Mouse (Mus musculus) spleen, adult 12 weeks (tissue): ENCODE results near the gene Cyfip2.
A peak's percentile ranks its signal among the peaks of the same experiment; 100 is the strongest.

Experiments
- DNase-seq: peaks from one replicate; pipeline ENCODE4 v3.0.0; 2022; ENCODE audit warnings: low spot score

Cyfip2 gene

GRCm38 (mm10) chr11:46276168-46276567 is 36.5 kb downstream of the Cyfip2 start:
- no peak for DNase-seq

GRCm38 (mm10) chr11:46275302-46275701 is 37.4 kb downstream of the Cyfip2 start:
- DNase-seq: peak; percentile 60

- DNase-seq: no peak
Observed at GRCm38 (mm10) chr11:46273969-46274368, 38.7 kb downstream of the Cyfip2 start.

GRCm38 (mm10) chr11:46272058-46272681 is 40.5 kb downstream of the Cyfip2 start:
- DNase-seq: no peak

- no peak for DNase-seq
Observed at GRCm38 (mm10) chr11:46269893-46270292, 42.8 kb downstream of the Cyfip2 start.

- DNase-seq: no peak
Observed at GRCm38 (mm10) chr11:46269391-46269790, 43.3 kb downstream of the Cyfip2 start.

GRCm38 (mm10) chr11:46268991-46269390 is 43.7 kb downstream of the Cyfip2 start:
- peak; percentile 48 for DNase-seq

GRCm38 (mm10) chr11:46265031-46265786 is 47.5 kb downstream of the Cyfip2 start:
- no peak for DNase-seq

- no peak for DNase-seq
Observed at GRCm38 (mm10) chr11:46264584-46264983, 48.1 kb downstream of the Cyfip2 start.

GRCm38 (mm10) chr11:46263291-46263690 is 49.4 kb downstream of the Cyfip2 start:
- no peak for DNase-seq

- no peak for DNase-seq
Observed at GRCm38 (mm10) chr11:46262854-46263253, 49.8 kb downstream of the Cyfip2 start.

GRCm38 (mm10) chr11:46258749-46259148 is 53.9 kb downstream of the Cyfip2 start:
- no peak for DNase-seq

GRCm38 (mm10) chr11:46258207-46258606 is 54.5 kb downstream of the Cyfip2 start:
- DNase-seq: no peak

- no peak for DNase-seq
Observed at GRCm38 (mm10) chr11:46255291-46255690, 57.4 kb downstream of the Cyfip2 start.

- peak; percentile 47 for DNase-seq
Observed at GRCm38 (mm10) chr11:46251994-46252393, 60.7 kb downstream of the Cyfip2 start.

GRCm38 (mm10) chr11:46248352-46248751 is 64.3 kb downstream of the Cyfip2 start:
- DNase-seq: no peak

- DNase-seq: no peak
Observed at GRCm38 (mm10) chr11:46246393-46246792, 66.3 kb downstream of the Cyfip2 start.

- no peak for DNase-seq
Observed at GRCm38 (mm10) chr11:46245926-46246325, 66.7 kb downstream of the Cyfip2 start.

GRCm38 (mm10) chr11:46244731-46245604 is 67.7 kb downstream of the Cyfip2 start:
- DNase-seq: no peak

GRCm38 (mm10) chr11:46241985-46242384 is 70.7 kb downstream of the Cyfip2 start:
- DNase-seq: no peak

- DNase-seq: no peak
Observed at GRCm38 (mm10) chr11:46241150-46241673, 71.4 kb downstream of the Cyfip2 start.

GRCm38 (mm10) chr11:46236976-46237375 is 75.7 kb downstream of the Cyfip2 start:
- peak; percentile 59 for DNase-seq
